Mouse (Mus musculus): ENCODE data around the gene Grb2. TPM values are rescaled to one million over a fixed set of nuclear protein-coding genes. Genes with fewer than 3 reads are reported as not detected.

Gene Grb2
- total RNA-seq, 4 experiments from 2014 or later = 93.7 to 126 (median 111) TPM

- no peak for DNase-seq (ENCODE audit: low spot score)
These were observed 22.0 kb downstream of the Grb2 start for GRCm38 (mm10) chr11:115686369-115686768.

GRCm38 (mm10) chr11:115685954-115686353, 22.4 kb downstream of the Grb2 start:
- DNase-seq (ENCODE audit: low spot score) = no peak

- DNase-seq (ENCODE audit: low spot score) = no peak
These were observed 23.5 kb downstream of the Grb2 start for GRCm38 (mm10) chr11:115684877-115685276.

- DNase-seq (ENCODE audit: low spot score) = no peak
These were observed 25.1 kb downstream of the Grb2 start for GRCm38 (mm10) chr11:115683326-115683725.

- DNase-seq (ENCODE audit: low spot score) = no peak
These were observed 26.0 kb downstream of the Grb2 start for GRCm38 (mm10) chr11:115682411-115682810.

GRCm38 (mm10) chr11:115679554-115680238, 28.7 kb downstream of the Grb2 start:
- no peak for DNase-seq (ENCODE audit: low spot score)

- DNase-seq (ENCODE audit: low spot score) = no peak
These were observed 29.5 kb downstream of the Grb2 start for GRCm38 (mm10) chr11:115678861-115679260.

- DNase-seq (ENCODE audit: low spot score) = no peak
These were observed 30.9 kb downstream of the Grb2 start for GRCm38 (mm10) chr11:115677511-115677910.

GRCm38 (mm10) chr11:115676738-115677137, 31.7 kb downstream of the Grb2 start:
- DNase-seq (ENCODE audit: low spot score) = no peak

GRCm38 (mm10) chr11:115674235-115674865, 34.0 kb downstream of the Grb2 start:
- no peak for DNase-seq (ENCODE audit: low spot score)

GRCm38 (mm10) chr11:115673471-115674234, 34.7 kb downstream of the Grb2 start:
- DNase-seq (ENCODE audit: low spot score) = no peak

- no peak for DNase-seq (ENCODE audit: low spot score)
These were observed 36.0 kb downstream of the Grb2 start for GRCm38 (mm10) chr11:115672226-115672987.

GRCm38 (mm10) chr11:115670451-115671050, 37.8 kb downstream of the Grb2 start:
- no peak for DNase-seq (ENCODE audit: low spot score)

- DNase-seq (ENCODE audit: low spot score) = no peak
These were observed 44.6 kb downstream of the Grb2 start for GRCm38 (mm10) chr11:115663676-115664335.

- DNase-seq (ENCODE audit: low spot score) = no peak
These were observed 48.0 kb downstream of the Grb2 start for GRCm38 (mm10) chr11:115660376-115660775.

GRCm38 (mm10) chr11:115658521-115658920, 49.9 kb downstream of the Grb2 start:
- DNase-seq (ENCODE audit: low spot score) = no peak

- no peak for DNase-seq (ENCODE audit: low spot score)
These were observed 54.3 kb downstream of the Grb2 start for GRCm38 (mm10) chr11:115654128-115654527.

- DNase-seq (ENCODE audit: low spot score) = no peak
These were observed 55.2 kb downstream of the Grb2 start for GRCm38 (mm10) chr11:115653194-115653593.

GRCm38 (mm10) chr11:115651680-115652079, 56.7 kb downstream of the Grb2 start:
- no peak for DNase-seq (ENCODE audit: low spot score)

- DNase-seq (ENCODE audit: low spot score) = no peak
These were observed 58.7 kb downstream of the Grb2 start for GRCm38 (mm10) chr11:115649706-115650105.

- DNase-seq (ENCODE audit: low spot score) = peak; percentile 71
These were observed 60.9 kb downstream of the Grb2 start for GRCm38 (mm10) chr11:115647459-115647858.
